Mouse (Mus musculus): ENCODE data around the gene Elp5.

DNA sequence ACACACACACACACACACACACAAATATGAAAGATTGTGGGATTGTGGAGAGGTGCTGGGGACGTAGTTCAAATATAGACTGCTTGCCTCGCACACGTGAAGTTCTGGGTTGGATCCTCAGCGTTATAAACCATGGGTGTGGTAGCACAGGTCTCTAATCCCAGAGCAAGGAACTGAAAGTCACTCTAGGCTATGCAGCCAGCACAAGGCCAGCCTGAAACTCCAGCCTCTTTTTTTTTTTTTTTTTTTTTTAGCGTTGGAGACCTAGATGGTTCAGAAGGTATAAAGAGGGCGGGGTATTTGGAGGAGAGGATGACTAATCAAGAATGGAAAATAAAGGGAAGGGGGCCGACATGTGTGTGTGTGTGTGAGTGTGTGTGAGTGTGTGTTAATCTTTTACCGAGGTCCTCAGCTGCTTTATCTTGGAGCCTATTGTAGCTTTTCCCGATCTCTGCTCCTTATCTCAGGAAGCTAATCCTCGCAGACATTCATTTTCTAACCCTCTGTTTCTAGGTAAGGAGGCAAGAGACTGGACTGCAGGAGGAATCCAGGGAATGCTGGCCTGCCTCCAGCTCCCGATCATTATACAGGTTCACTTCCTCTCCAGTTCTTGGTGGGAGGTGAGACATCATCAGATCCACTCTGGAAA is 28.9 kb downstream of the Elp5 start:
- TF ChIP-seq CTCF (conservative IDR thresholded peaks at IDR 0.05 in 1 of 2, IDR thresholded peaks at IDR 0.05 in 1 of 2; ENCODE audit: low read depth in 2 of 2, low read length in 2 of 2) (no peak), SIN3A (IDR thresholded peaks at IDR 0.05; ENCODE audit: low read length) (no peak), POLR2A (IDR thresholded peaks at IDR 0.05; ENCODE audit: low read depth, low read length) (no peak), MAX (IDR thresholded peaks at IDR 0.05; ENCODE audit: low read length) (no peak)
